Mouse (Mus musculus): ENCODE measurements around the gene Asap2. TPM values are rescaled to one million over a fixed set of nuclear protein-coding genes. Genes with fewer than 3 reads are reported as not detected.

Asap2 gene
- polyA plus RNA-seq, 1 experiment = 13.9 TPM

DNA sequence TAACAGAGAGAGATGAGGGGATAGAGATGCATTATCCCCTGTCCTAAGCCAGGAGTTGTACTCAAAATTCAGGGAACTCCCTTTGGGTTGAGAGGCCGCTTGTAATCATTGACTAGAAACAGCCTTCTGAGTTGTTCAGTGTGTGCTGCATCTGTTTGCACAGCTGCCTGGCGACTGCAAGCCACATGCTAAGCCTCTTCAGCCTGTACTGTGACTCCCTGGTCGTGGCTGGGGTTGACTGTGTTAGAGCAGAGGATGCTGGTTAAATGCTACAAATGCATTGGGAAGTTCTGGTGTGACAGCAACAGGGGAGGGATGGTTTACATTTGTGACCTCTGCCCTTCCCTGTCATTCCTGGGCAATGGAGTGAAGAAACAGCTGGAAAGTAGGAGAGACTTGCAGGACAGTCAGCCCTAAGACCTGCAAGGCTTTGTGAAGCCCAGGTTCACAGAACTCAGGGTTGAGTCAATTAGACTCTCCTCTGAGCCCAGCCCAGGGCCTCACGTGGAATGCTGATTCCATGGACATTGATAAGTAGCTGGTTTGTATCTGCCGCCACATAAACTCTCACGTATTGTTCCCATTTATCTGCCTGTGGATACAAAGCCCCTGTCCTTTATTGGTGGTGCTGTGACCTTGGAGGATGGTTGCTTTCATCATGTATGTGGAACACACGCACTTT lies 257.6 kb downstream of the Asap2 start:
- no peak overlapping the region for H3K4me3 ChIP-seq (ENCODE audit: low read depth, low read length)
- no peak overlapping the region for H3K27ac ChIP-seq (ENCODE audit: insufficient read depth, low read length)
- no peak overlapping the region for H3K9ac ChIP-seq (ENCODE audit: low read depth, poor library complexity, severe bottlenecking)
- H3K9me3 ChIP-seq (replicated peaks; ENCODE audit: control insufficient read depth, insufficient read depth, low read length, poor library complexity, severe bottlenecking) = no peaks in the 10 kb centered on the region
- H3K27me3 ChIP-seq (ENCODE audit: control insufficient read depth, insufficient read depth, low read length, poor library complexity, severe bottlenecking) = no peaks in the 10 kb centered on the region
- H3K4me1 ChIP-seq (ENCODE audit: control insufficient read depth, insufficient read depth, low read length) = no peaks in the 10 kb centered on the region
- H3K36me3 ChIP-seq (ENCODE audit: control insufficient read depth, insufficient read depth, low read length, poor library complexity, severe bottlenecking) = no peaks in the 10 kb centered on the region; the same call in 1 of the 2 replicates
- no peak for TF ChIP-seq CTCF (IDR thresholded peaks at IDR 0.05; ENCODE audit: low read depth, low read length)
- TF ChIP-seq EP300 (IDR thresholded peaks at IDR 0.05; ENCODE audit: insufficient read depth, low read depth, low read length) = no peak
- TF ChIP-seq POLR2A (IDR thresholded peaks at IDR 0.05; ENCODE audit: insufficient read depth, low read length) = no peak

DNA sequence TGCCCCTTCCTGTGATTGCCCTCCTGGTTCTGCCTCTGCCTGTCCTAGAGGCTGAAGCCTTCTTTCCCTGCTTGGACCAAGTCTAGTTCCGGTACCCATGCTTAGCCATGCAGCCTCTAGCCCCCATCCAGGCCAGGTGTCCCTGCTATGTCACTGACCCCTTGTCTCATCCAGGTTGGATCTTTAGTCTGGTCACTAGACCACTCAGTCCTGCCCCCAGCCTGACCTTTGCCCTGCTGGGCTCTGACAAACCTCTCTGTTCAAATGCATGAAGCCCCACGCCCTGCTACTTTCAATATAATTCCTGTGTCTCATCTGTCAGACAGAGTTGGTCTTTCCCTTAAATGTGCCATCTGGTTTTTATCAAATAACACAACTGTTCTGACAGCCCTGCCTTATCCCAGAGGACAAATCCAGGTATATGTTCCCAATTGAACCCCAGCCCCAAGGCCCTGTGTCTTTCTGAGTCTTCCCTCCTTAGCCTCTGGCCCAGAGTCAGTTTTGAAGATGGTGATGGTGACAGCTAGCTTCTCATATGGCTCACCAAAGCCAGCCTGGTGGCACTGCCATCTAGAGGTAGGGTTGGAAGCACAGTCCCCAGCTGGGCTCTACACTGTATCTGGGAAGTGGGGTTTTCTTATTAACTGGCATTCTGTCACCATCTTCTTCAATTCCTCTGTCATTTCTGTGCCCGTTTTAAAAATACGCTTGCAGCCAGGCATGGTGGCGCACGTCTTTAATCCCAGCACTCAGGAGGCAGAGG lies 270.4 kb downstream of the Asap2 start:
- H3K4me3 ChIP-seq (ENCODE audit: low read depth, low read length) = no peak overlapping the region
- H3K4me1 ChIP-seq (ENCODE audit: control insufficient read depth, insufficient read depth, low read length) = peaks cover 3% of the 10 kb centered on the region
- peaks cover 3% of the 10 kb centered on the region for H3K36me3 ChIP-seq (ENCODE audit: control insufficient read depth, insufficient read depth, low read length, poor library complexity, severe bottlenecking)
- TF ChIP-seq EP300 (IDR thresholded peaks at IDR 0.05; ENCODE audit: insufficient read depth, low read depth, low read length) (no peak), POLR2A (IDR thresholded peaks at IDR 0.05; ENCODE audit: insufficient read depth, low read length) (no peak), CTCF (IDR thresholded peaks at IDR 0.05; ENCODE audit: low read depth, low read length) (peak; percentile 41)
- no peaks in the 10 kb centered on the region for H3K27me3 ChIP-seq (ENCODE audit: control insufficient read depth, insufficient read depth, low read length, poor library complexity, severe bottlenecking)
- H3K9me3 ChIP-seq (replicated peaks; ENCODE audit: control insufficient read depth, insufficient read depth, low read length, poor library complexity, severe bottlenecking) = no peaks in the 10 kb centered on the region
- no peak overlapping the region for H3K9ac ChIP-seq (ENCODE audit: low read depth, poor library complexity, severe bottlenecking)
- H3K27ac ChIP-seq (ENCODE audit: insufficient read depth, low read length) = no peak overlapping the region

DNA sequence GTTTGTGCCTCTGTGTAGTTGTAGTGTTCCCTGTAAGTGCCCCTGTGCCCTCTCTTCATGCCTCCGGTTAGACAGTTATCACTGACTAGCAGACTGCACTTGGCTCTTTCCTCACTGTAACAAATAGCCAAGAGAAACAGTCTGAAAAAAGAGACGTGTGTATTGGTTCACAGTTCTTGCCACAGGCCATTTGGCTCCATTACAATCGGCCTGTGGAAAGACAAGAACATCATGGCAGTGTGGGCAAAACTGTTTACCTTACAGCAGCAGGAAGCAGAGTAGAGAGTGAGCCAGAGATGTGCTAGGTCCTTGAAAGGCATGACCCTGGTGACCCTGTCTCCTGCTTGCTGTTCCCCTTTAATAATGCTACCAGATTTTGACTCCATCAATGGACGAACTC lies 271.3 kb downstream of the Asap2 start:
- H3K9me3 ChIP-seq (replicated peaks; ENCODE audit: control insufficient read depth, insufficient read depth, low read length, poor library complexity, severe bottlenecking) = no peaks in the 10 kb centered on the region
- no peak for TF ChIP-seq CTCF (IDR thresholded peaks at IDR 0.05; ENCODE audit: low read depth, low read length)
- TF ChIP-seq EP300 (IDR thresholded peaks at IDR 0.05; ENCODE audit: insufficient read depth, low read depth, low read length) = no peak
- no peak for TF ChIP-seq POLR2A (IDR thresholded peaks at IDR 0.05; ENCODE audit: insufficient read depth, low read length)
- peaks cover 3% of the 10 kb centered on the region for H3K36me3 ChIP-seq (ENCODE audit: control insufficient read depth, insufficient read depth, low read length, poor library complexity, severe bottlenecking)
- H3K4me3 ChIP-seq (ENCODE audit: low read depth, low read length) = no peak overlapping the region
- H3K27me3 ChIP-seq (ENCODE audit: control insufficient read depth, insufficient read depth, low read length, poor library complexity, severe bottlenecking) = no peaks in the 10 kb centered on the region
- no peak overlapping the region for H3K9ac ChIP-seq (ENCODE audit: low read depth, poor library complexity, severe bottlenecking)
- H3K27ac ChIP-seq (ENCODE audit: insufficient read depth, low read length) = no peak overlapping the region
- H3K4me1 ChIP-seq (ENCODE audit: control insufficient read depth, insufficient read depth, low read length) = peaks cover 7% of the 10 kb centered on the region

DNA sequence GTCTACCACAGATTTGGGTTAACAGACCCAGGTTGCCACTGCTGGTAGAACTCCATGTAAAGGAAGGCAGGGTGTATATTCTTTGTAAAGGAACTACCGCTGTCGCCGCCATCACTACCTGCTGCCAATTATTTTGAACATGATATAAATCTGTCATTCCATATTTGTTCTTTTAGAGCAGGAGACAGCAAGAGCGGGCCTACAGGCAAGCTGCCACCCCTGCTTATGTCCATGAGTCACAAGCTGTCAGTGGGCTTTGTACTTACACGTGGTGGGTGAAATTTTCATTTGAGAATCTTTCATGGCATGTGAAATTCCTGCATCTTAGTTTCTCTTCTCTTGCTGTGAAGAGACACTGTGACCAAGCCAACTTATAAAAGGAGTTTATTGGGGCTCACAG lies 273.0 kb downstream of the Asap2 start:
- H3K4me1 ChIP-seq (ENCODE audit: control insufficient read depth, insufficient read depth, low read length) = peaks cover 7% of the 10 kb centered on the region
- H3K27me3 ChIP-seq (ENCODE audit: control insufficient read depth, insufficient read depth, low read length, poor library complexity, severe bottlenecking) = no peaks in the 10 kb centered on the region
- H3K36me3 ChIP-seq (ENCODE audit: control insufficient read depth, insufficient read depth, low read length, poor library complexity, severe bottlenecking) = no peaks in the 10 kb centered on the region; the same call in 1 of the 2 replicates
- H3K4me3 ChIP-seq (ENCODE audit: low read depth, low read length) = no peak overlapping the region
- H3K27ac ChIP-seq (ENCODE audit: insufficient read depth, low read length) = no peak overlapping the region
- TF ChIP-seq POLR2A (IDR thresholded peaks at IDR 0.05; ENCODE audit: insufficient read depth, low read length) (no peak), CTCF (IDR thresholded peaks at IDR 0.05; ENCODE audit: low read depth, low read length) (no peak)
- no peaks in the 10 kb centered on the region for H3K9me3 ChIP-seq (replicated peaks; ENCODE audit: control insufficient read depth, insufficient read depth, low read length, poor library complexity, severe bottlenecking)
- H3K9ac ChIP-seq (ENCODE audit: low read depth, poor library complexity, severe bottlenecking) = no peak overlapping the region

DNA sequence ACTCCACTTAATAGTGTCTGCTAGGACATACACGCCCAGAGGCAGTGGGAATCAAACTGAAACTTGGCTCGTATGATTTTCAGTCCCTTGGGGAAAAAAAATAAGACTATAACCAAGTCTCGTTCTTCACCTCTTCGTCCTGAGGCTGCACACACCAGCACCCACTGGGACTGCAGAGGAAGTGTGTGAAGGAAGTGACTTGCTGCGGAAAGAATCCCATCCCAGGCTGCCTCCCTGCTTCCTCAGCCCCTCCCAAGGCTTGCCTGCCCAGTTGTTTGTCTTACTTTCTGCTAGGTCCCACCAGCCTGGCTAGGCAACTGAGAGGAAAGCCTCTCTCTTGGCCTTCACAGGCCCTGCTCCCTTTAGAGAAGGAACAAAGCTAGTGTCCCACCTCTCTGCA lies 274.0 kb downstream of the Asap2 start:
- H3K4me1 ChIP-seq (ENCODE audit: control insufficient read depth, insufficient read depth, low read length) = peaks cover 7% of the 10 kb centered on the region
- H3K36me3 ChIP-seq (ENCODE audit: control insufficient read depth, insufficient read depth, low read length, poor library complexity, severe bottlenecking) = no peaks in the 10 kb centered on the region
- no peak for TF ChIP-seq CTCF (IDR thresholded peaks at IDR 0.05; ENCODE audit: low read depth, low read length)
- TF ChIP-seq POLR2A (IDR thresholded peaks at IDR 0.05; ENCODE audit: insufficient read depth, low read length) = no peak
- TF ChIP-seq EP300 (IDR thresholded peaks at IDR 0.05; ENCODE audit: insufficient read depth, low read depth, low read length) = no peak
- H3K27me3 ChIP-seq (ENCODE audit: control insufficient read depth, insufficient read depth, low read length, poor library complexity, severe bottlenecking) = no peaks in the 10 kb centered on the region
- H3K27ac ChIP-seq (ENCODE audit: insufficient read depth, low read length) = no peak overlapping the region
- H3K9ac ChIP-seq (ENCODE audit: low read depth, poor library complexity, severe bottlenecking) = no peak overlapping the region
- no peak overlapping the region for H3K4me3 ChIP-seq (ENCODE audit: low read depth, low read length)
- no peaks in the 10 kb centered on the region for H3K9me3 ChIP-seq (replicated peaks; ENCODE audit: control insufficient read depth, insufficient read depth, low read length, poor library complexity, severe bottlenecking)

DNA sequence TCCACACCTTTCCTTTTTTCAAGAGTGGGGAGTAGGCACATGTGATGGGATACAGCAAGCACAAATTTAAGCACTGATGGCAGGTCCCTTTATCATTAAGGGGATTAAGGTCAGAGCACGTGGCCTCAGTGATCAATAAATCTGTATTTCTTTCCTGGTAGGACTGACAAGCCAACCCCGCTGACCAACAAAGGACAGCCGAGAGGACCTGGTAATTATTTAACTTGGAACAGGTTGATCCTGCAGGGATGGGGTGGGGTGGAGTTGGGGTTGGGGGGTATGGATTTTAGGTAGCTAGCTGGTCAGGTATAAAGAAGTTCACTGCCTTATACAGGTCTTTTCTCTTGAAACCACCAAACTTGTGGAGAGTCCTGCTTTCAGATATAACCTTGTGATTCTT lies 274.7 kb downstream of the Asap2 start:
- TF ChIP-seq POLR2A (IDR thresholded peaks at IDR 0.05; ENCODE audit: insufficient read depth, low read length) = no peak
- TF ChIP-seq EP300 (IDR thresholded peaks at IDR 0.05; ENCODE audit: insufficient read depth, low read depth, low read length) = no peak
- no peak for TF ChIP-seq CTCF (IDR thresholded peaks at IDR 0.05; ENCODE audit: low read depth, low read length)
- no peak overlapping the region for H3K4me3 ChIP-seq (ENCODE audit: low read depth, low read length)
- peaks cover 7% of the 10 kb centered on the region for H3K4me1 ChIP-seq (ENCODE audit: control insufficient read depth, insufficient read depth, low read length)
- H3K27me3 ChIP-seq (ENCODE audit: control insufficient read depth, insufficient read depth, low read length, poor library complexity, severe bottlenecking) = no peaks in the 10 kb centered on the region
- H3K27ac ChIP-seq (ENCODE audit: insufficient read depth, low read length) = no peak overlapping the region
- no peaks in the 10 kb centered on the region for H3K36me3 ChIP-seq (ENCODE audit: control insufficient read depth, insufficient read depth, low read length, poor library complexity, severe bottlenecking)
- H3K9ac ChIP-seq (ENCODE audit: low read depth, poor library complexity, severe bottlenecking) = no peak overlapping the region
- no peaks in the 10 kb centered on the region for H3K9me3 ChIP-seq (replicated peaks; ENCODE audit: control insufficient read depth, insufficient read depth, low read length, poor library complexity, severe bottlenecking)

Measured in ES-Bruce4 (cell line).